Mouse (Mus musculus): ENCODE results near the gene Abca8b.

- TF ChIP-seq POLR2A (IDR thresholded peaks at IDR 0.05; ENCODE audit: borderline replicate concordance, extremely low read depth, insufficient read depth, insufficient read length, poor library complexity, severe bottlenecking) (no peak), CTCF (IDR thresholded peaks at IDR 0.05; ENCODE audit: borderline replicate concordance, extremely low read depth, insufficient read depth, insufficient read length) (peak; percentile 20; the same call in 1 of the 2 replicates)
Measured at GRCm38 (mm10) chr11:109955185-109955584, 40.5 kb downstream of the Abca8b start.

All from brain, embryonic 14.5 days (tissue).